Mouse (Mus musculus): Measurements from ENCODE around the gene Mrpl10. TPM values are rescaled to one million over a fixed set of nuclear protein-coding genes. Genes with fewer than 3 reads are reported as not detected.

The Mrpl10 gene
- polyA plus RNA-seq, 1 experiment from 2014 or later = 80.1 TPM

- H3K36me3 ChIP-seq (ENCODE audit: control insufficient read depth, insufficient read depth, low read length) = peaks cover 50% of the 10 kb centered on the region
- H3K9me3 ChIP-seq (ENCODE audit: control insufficient read depth, low read length) = no peaks in the 10 kb centered on the region
- H3K27me3 ChIP-seq (ENCODE audit: control insufficient read depth, insufficient read depth, low read length) = no peaks in the 10 kb centered on the region
- no peak overlapping the region for H3K4me2 ChIP-seq (ENCODE audit: low read length)
- H3K4me3 ChIP-seq (ENCODE audit: control insufficient read depth in 1 of 2, insufficient read depth in 1 of 2, low read depth in 1 of 2, low read length in 2 of 2) = no peak overlapping the region
- WGBS = 73% methylated on average over 8 of the region's 8 CpGs
- ATAC-seq (ENCODE audit: insufficient number of reproducible peaks, insufficient read depth, low FRiP score, low read depth) = no peak
- no peak overlapping the region for H3K9ac ChIP-seq (ENCODE audit: low read length)
- H3K27ac ChIP-seq (replicated peaks in 1 of 2; ENCODE audit: control insufficient read depth in 1 of 2, insufficient read depth in 1 of 2, low read depth in 2 of 2, low read length in 2 of 2) = no peak overlapping the region
- peaks cover 9 to 21% of the 10 kb centered on the region in 2 experiments; a peak in 3 of 4 replicates for H3K4me1 ChIP-seq (ENCODE audit: control insufficient read depth in 2 of 2, insufficient read depth in 2 of 2, low read length in 2 of 2)
Measured at GRCm38 (mm10) chr11:97048090-97048650, 6.8 kb downstream of the Mrpl10 start.

GRCm38 (mm10) chr11:97049492-97050085 is 8.2 kb downstream of the Mrpl10 start:
- H3K36me3 ChIP-seq (ENCODE audit: control insufficient read depth, insufficient read depth, low read length) = peaks cover 54% of the 10 kb centered on the region
- WGBS = 71% methylated on average over 6 of the region's 6 CpGs

GRCm38 (mm10) chr11:97050216-97050943 is 9.0 kb downstream of the Mrpl10 start, which contains the start of gene Osbpl7:
Gene Osbpl7 (plus strand): TSS chr11:97050628.
- H3K4me3 ChIP-seq (ENCODE audit: control insufficient read depth in 1 of 2, insufficient read depth in 1 of 2, low read depth in 1 of 2, low read length in 2 of 2) = peak within 1 kb of the TSS; percentile 67 to 72
- peaks cover 9 to 21% of the 10 kb centered on the region in 2 experiments; a peak in 3 of 4 replicates for H3K4me1 ChIP-seq (ENCODE audit: control insufficient read depth in 2 of 2, insufficient read depth in 2 of 2, low read length in 2 of 2)
- H3K4me2 ChIP-seq (ENCODE audit: low read length) = peak within 1 kb of the TSS; percentile 85
- WGBS = 4% methylated on average over 18 of the region's 18 CpGs
- H3K27ac ChIP-seq (replicated peaks in 1 of 2; ENCODE audit: control insufficient read depth in 1 of 2, insufficient read depth in 1 of 2, low read depth in 2 of 2, low read length in 2 of 2) = peak within 1 kb of the TSS in 1 of 2 experiments; percentile 46; a peak in 3 of 4 replicates
- peak; percentile 69 for ATAC-seq (ENCODE audit: insufficient number of reproducible peaks, insufficient read depth, low FRiP score, low read depth)
- H3K9me3 ChIP-seq (ENCODE audit: control insufficient read depth, low read length) = no peaks in the 10 kb centered on the region
- H3K36me3 ChIP-seq (ENCODE audit: control insufficient read depth, insufficient read depth, low read length) = peaks cover 54% of the 10 kb centered on the region
- no peaks in the 10 kb centered on the region for H3K27me3 ChIP-seq (ENCODE audit: control insufficient read depth, insufficient read depth, low read length)
- H3K9ac ChIP-seq (ENCODE audit: low read length) = peak within 1 kb of the TSS; percentile 88

More at GRCm38 (mm10) chr11:97049492-97050085, 8.2 kb downstream of the Mrpl10 start:
- Histone ChIP-seq H3K27ac (replicated peaks in 1 of 2; ENCODE audit: control insufficient read depth in 1 of 2, insufficient read depth in 1 of 2, low read depth in 2 of 2, low read length in 2 of 2) (no peak overlapping the region), H3K4me2 (ENCODE audit: low read length) (no peak overlapping the region), H3K4me3 (ENCODE audit: control insufficient read depth in 1 of 2, insufficient read depth in 1 of 2, low read depth in 1 of 2, low read length in 2 of 2) (no peak overlapping the region), H3K9me3 (ENCODE audit: control insufficient read depth, low read length) (no peaks in the 10 kb centered on the region), H3K9ac (ENCODE audit: low read length) (no peak overlapping the region), H3K27me3 (ENCODE audit: control insufficient read depth, insufficient read depth, low read length) (no peaks in the 10 kb centered on the region), H3K4me1 (ENCODE audit: control insufficient read depth in 2 of 2, insufficient read depth in 2 of 2, low read length in 2 of 2) (peaks cover 9 to 21% of the 10 kb centered on the region in 2 experiments; a peak in 3 of 4 replicates)
- ATAC-seq (ENCODE audit: insufficient number of reproducible peaks, insufficient read depth, low FRiP score, low read depth) = no peak

GRCm38 (mm10) chr11:97050944-97051586 is 9.7 kb downstream of the Mrpl10 start:
- no peak; the same call in 1 of the 2 replicates for ATAC-seq (ENCODE audit: insufficient number of reproducible peaks, insufficient read depth, low FRiP score, low read depth)
- H3K27ac ChIP-seq (replicated peaks in 1 of 2; ENCODE audit: control insufficient read depth in 1 of 2, insufficient read depth in 1 of 2, low read depth in 2 of 2, low read length in 2 of 2) = peak overlapping the region in 1 of 2 experiments; percentile 46; a peak in 3 of 4 replicates
- H3K36me3 ChIP-seq (ENCODE audit: control insufficient read depth, insufficient read depth, low read length) = peaks cover 57% of the 10 kb centered on the region
- WGBS = 18% methylated on average over 13 of the region's 13 CpGs
- H3K4me1 ChIP-seq (ENCODE audit: control insufficient read depth in 2 of 2, insufficient read depth in 2 of 2, low read length in 2 of 2) = peaks cover 9 to 21% of the 10 kb centered on the region in 2 experiments; a peak in 3 of 4 replicates
- H3K9me3 ChIP-seq (ENCODE audit: control insufficient read depth, low read length) = no peaks in the 10 kb centered on the region
- H3K9ac ChIP-seq (ENCODE audit: low read length) = peak overlapping the region; percentile 88
- H3K4me3 ChIP-seq (ENCODE audit: control insufficient read depth in 1 of 2, insufficient read depth in 1 of 2, low read depth in 1 of 2, low read length in 2 of 2) = peak overlapping the region; percentile 67 to 72
- H3K4me2 ChIP-seq (ENCODE audit: low read length) = peak overlapping the region; percentile 85
- no peaks in the 10 kb centered on the region for H3K27me3 ChIP-seq (ENCODE audit: control insufficient read depth, insufficient read depth, low read length)

- Histone ChIP-seq H3K36me3 (ENCODE audit: control insufficient read depth, insufficient read depth, low read length) (peaks cover 61% of the 10 kb centered on the region), H3K4me1 (ENCODE audit: control insufficient read depth in 2 of 2, insufficient read depth in 2 of 2, low read length in 2 of 2) (peaks cover 9 to 21% of the 10 kb centered on the region in 2 experiments; a peak in 3 of 4 replicates), H3K27ac (replicated peaks in 1 of 2; ENCODE audit: control insufficient read depth in 1 of 2, insufficient read depth in 1 of 2, low read depth in 2 of 2, low read length in 2 of 2) (no peak overlapping the region), H3K4me2 (ENCODE audit: low read length) (peak overlapping the region; percentile 85), H3K27me3 (ENCODE audit: control insufficient read depth, insufficient read depth, low read length) (no peaks in the 10 kb centered on the region), H3K9ac (ENCODE audit: low read length) (no peak overlapping the region), H3K9me3 (ENCODE audit: control insufficient read depth, low read length) (no peaks in the 10 kb centered on the region), H3K4me3 (ENCODE audit: control insufficient read depth in 1 of 2, insufficient read depth in 1 of 2, low read depth in 1 of 2, low read length in 2 of 2) (no peak overlapping the region)
- WGBS = 19% methylated on average over 11 of the region's 11 CpGs
- no peak for ATAC-seq (ENCODE audit: insufficient number of reproducible peaks, insufficient read depth, low FRiP score, low read depth)
Measured at GRCm38 (mm10) chr11:97052219-97052646, 10.9 kb downstream of the Mrpl10 start.

GRCm38 (mm10) chr11:97063274-97063920 is 22.0 kb downstream of the Mrpl10 start:
- Histone ChIP-seq H3K27me3 (ENCODE audit: control insufficient read depth, insufficient read depth, low read length) (no peaks in the 10 kb centered on the region), H3K4me2 (ENCODE audit: low read length) (no peak overlapping the region), H3K9ac (ENCODE audit: low read length) (no peak overlapping the region), H3K36me3 (ENCODE audit: control insufficient read depth, insufficient read depth, low read length) (peaks cover 46% of the 10 kb centered on the region), H3K9me3 (ENCODE audit: control insufficient read depth, low read length) (no peaks in the 10 kb centered on the region), H3K4me3 (ENCODE audit: control insufficient read depth in 1 of 2, insufficient read depth in 1 of 2, low read depth in 1 of 2, low read length in 2 of 2) (no peak overlapping the region), H3K4me1 (ENCODE audit: control insufficient read depth in 2 of 2, insufficient read depth in 2 of 2, low read length in 2 of 2) (peaks cover 0 to 5% of the 10 kb centered on the region in 2 experiments; a peak in 2 of 4 replicates), H3K27ac (replicated peaks in 1 of 2; ENCODE audit: control insufficient read depth in 1 of 2, insufficient read depth in 1 of 2, low read depth in 2 of 2, low read length in 2 of 2) (peak overlapping the region; percentile 14 to 34; a peak in 2 of 4 replicates)
- ATAC-seq (ENCODE audit: insufficient number of reproducible peaks, insufficient read depth, low FRiP score, low read depth) = no peak
- WGBS = 57% methylated on average over 9 of the region's 9 CpGs

GRCm38 (mm10) chr11:97063921-97064295 is 22.5 kb downstream of the Mrpl10 start:
- Histone ChIP-seq H3K9ac (ENCODE audit: low read length) (no peak overlapping the region), H3K4me3 (ENCODE audit: control insufficient read depth in 1 of 2, insufficient read depth in 1 of 2, low read depth in 1 of 2, low read length in 2 of 2) (no peak overlapping the region), H3K4me2 (ENCODE audit: low read length) (no peak overlapping the region), H3K36me3 (ENCODE audit: control insufficient read depth, insufficient read depth, low read length) (peaks cover 41% of the 10 kb centered on the region), H3K9me3 (ENCODE audit: control insufficient read depth, low read length) (no peaks in the 10 kb centered on the region), H3K4me1 (ENCODE audit: control insufficient read depth in 2 of 2, insufficient read depth in 2 of 2, low read length in 2 of 2) (peaks cover 0 to 5% of the 10 kb centered on the region in 2 experiments; a peak in 2 of 4 replicates), H3K27me3 (ENCODE audit: control insufficient read depth, insufficient read depth, low read length) (no peaks in the 10 kb centered on the region), H3K27ac (replicated peaks in 1 of 2; ENCODE audit: control insufficient read depth in 1 of 2, insufficient read depth in 1 of 2, low read depth in 2 of 2, low read length in 2 of 2) (no peak overlapping the region; a peak in 1 of 4 replicates)
- WGBS = 80% methylated on average over 3 of the region's 3 CpGs
- no peak for ATAC-seq (ENCODE audit: insufficient number of reproducible peaks, insufficient read depth, low FRiP score, low read depth)
